Mouse (Mus musculus) hindbrain, embryonic 13.5 days (tissue): ENCODE data around the gene Gm20518. TPM values are rescaled to one million over a fixed set of nuclear protein-coding genes. Genes with fewer than 3 reads are reported as not detected.

Experiments
- ATAC-seq: fragments of 200-750 bp; cut with Nextera tagmentation; 2 replicates; pipeline ENCODE4 v1.8.0; 2017; ENCODE audit warnings: moderate TSS enrichment; ENCODE audit not compliant: low FRiP score
- H3K27ac ChIP-seq: fragments of 300-500 bp; sonication (generic); 2 replicates; pipeline ENCODE4 v1.5.1; 2015; ENCODE audit warnings: inconsistent platforms, mild to moderate bottlenecking, moderate library complexity
- H3K27me3 ChIP-seq: fragments of 300-500 bp; sonication (generic); 2 replicates; pipeline ENCODE4 v1.6.1; 2015; ENCODE audit warnings: mild to moderate bottlenecking, inconsistent platforms
- H3K36me3 ChIP-seq: fragments of 300-500 bp; sonication (generic); 2 replicates; pipeline ENCODE4 v1.6.1; 2015; ENCODE audit warnings: mild to moderate bottlenecking, inconsistent platforms
- H3K4me1 ChIP-seq: fragments of 300-500 bp; sonication (generic); replicated peaks from 2 replicates; pipeline ENCODE4 v1.6.1; 2015; ENCODE audit warnings: inconsistent platforms
- H3K4me2 ChIP-seq: fragments of 300-500 bp; sonication (generic); 2 replicates; pipeline ENCODE4 v1.6.1; 2015; ENCODE audit warnings: inconsistent platforms, mild to moderate bottlenecking, moderate library complexity
- H3K4me3 ChIP-seq: fragments of 300-500 bp; sonication (generic); 2 replicates; pipeline ENCODE4 v1.5.1; 2015; ENCODE audit warnings: mild to moderate bottlenecking, inconsistent platforms
- H3K9ac ChIP-seq: fragments of 300-500 bp; sonication (generic); 2 replicates; pipeline ENCODE4 v1.6.1; 2015; ENCODE audit warnings: mild to moderate bottlenecking, inconsistent platforms
- H3K9me3 ChIP-seq: fragments of 300-500 bp; sonication (generic); 2 replicates; pipeline ENCODE4 v1.6.1; 2016; ENCODE audit warnings: inconsistent platforms
- WGBS: fragments of 180-500 bp; shearing (Covaris S2); methylation state at CpG from one replicate; pipeline ENCODE4 v1.1.7; 2015; 5-methylcytosine and 5-hydroxymethylcytosine counted together
- polyA plus RNA-seq: library from polyadenylated mRNA; unstranded; fragments of >200 nt; fragmentation: Nextera tagmentation; extraction: Ambion mirVana; gene quantifications from 2 replicates; pipeline ENCODE4 v1.2.1, GENCODE M21; 2015

The Gm20518 gene
- polyA plus RNA-seq, 1 experiment from 2014 or later = 0.65 TPM

- under 1% methylated on average over 44 of the region's 44 CpGs for WGBS
- peak; percentile 70 for ATAC-seq
- Histone ChIP-seq H3K4me2 (peak overlapping the region; percentile 93), H3K4me3 (peak overlapping the region; percentile 80), H3K27me3 (no peaks in the 10 kb centered on the region), H3K9ac (peak overlapping the region; percentile 99), H3K36me3 (no peaks in the 10 kb centered on the region; the same call in 1 of the 2 replicates), H3K4me1 (peaks cover 33% of the 10 kb centered on the region), H3K27ac (peak overlapping the region; percentile 99), H3K9me3 (no peaks in the 10 kb centered on the region)
Observed at GRCm38 (mm10) chr16:17890917-17891566, 429 bp downstream of the Gm20518 start.

DNA sequence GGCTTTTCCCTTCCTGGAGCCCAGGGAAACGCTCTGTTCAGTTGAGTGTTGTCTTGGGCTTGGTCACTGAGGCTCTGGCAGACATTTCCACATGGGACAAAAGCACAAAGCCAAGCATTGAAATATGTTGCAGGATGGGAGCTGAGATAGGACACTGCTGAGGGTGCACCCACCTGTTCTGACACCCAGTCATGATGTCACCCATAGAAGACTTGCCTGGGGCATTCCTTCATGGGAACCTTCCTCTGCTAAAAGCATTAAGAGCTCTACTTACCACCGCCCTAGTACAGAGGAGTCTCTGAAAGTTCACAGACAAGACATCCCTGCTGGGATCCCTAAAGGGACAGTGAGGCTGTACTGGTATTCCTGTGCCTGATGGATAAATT lies 1.1 kb downstream of the Gm20518 start:
- Histone ChIP-seq H3K9me3 (no peaks in the 10 kb centered on the region), H3K27me3 (no peaks in the 10 kb centered on the region), H3K4me2 (peak overlapping the region; percentile 93), H3K4me1 (peaks cover 40% of the 10 kb centered on the region), H3K4me3 (peak overlapping the region; percentile 80), H3K9ac (peak overlapping the region; percentile 99), H3K27ac (peak overlapping the region; percentile 99; the same call in 1 of the 2 replicates), H3K36me3 (no peaks in the 10 kb centered on the region; the same call in 1 of the 2 replicates)
- no peak for ATAC-seq
- 43% methylated on average over 2 of the region's 2 CpGs for WGBS

DNA sequence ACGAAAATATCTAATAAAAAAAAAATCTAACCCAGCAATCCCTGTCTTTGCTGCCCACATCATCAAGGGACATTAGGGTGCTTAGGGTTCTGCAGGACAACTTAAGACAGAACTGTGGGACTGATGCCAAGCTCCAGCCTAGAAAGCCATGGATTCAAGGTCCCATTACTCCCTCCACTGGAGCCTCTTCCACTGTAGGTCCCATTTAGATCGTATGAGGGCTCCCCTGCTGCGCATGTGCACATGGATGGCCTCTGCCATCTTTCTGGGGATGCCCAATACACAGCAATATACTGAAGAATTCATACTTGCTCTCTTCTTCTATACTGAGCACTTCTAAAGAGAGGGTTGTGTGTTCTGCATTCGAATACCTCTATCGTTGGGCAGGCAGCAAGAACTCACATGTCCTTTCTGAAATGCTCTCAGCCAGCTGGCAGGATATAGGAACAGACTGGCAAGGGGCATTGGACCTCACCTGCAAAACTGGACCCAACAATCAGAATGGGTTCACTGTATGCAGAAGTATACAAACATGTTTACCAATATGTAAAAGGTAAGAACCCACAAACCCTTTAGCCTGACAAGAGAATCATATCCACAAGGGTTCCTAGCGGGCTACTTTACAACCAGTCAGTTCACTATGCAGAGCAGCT lies 1.7 kb downstream of the Gm20518 start:
- 84% methylated on average over 6 of the region's 6 CpGs for WGBS
- Histone ChIP-seq H3K9ac (peak overlapping the region; percentile 99), H3K4me2 (peak overlapping the region; percentile 93), H3K9me3 (no peaks in the 10 kb centered on the region), H3K27me3 (no peaks in the 10 kb centered on the region), H3K27ac (no peak overlapping the region), H3K36me3 (no peaks in the 10 kb centered on the region; the same call in 1 of the 2 replicates), H3K4me3 (peak overlapping the region; percentile 80), H3K4me1 (peaks cover 45% of the 10 kb centered on the region)
- ATAC-seq = no peak

GRCm38 (mm10) chr16:17884116-17884515 lies 7.4 kb downstream of the Gm20518 start:
- peaks cover 12% of the 10 kb centered on the region for H3K36me3 ChIP-seq
- 90% methylated on average over 6 of the region's 6 CpGs for WGBS
- no peak for ATAC-seq
- H3K4me3 ChIP-seq = no peak overlapping the region
- no peak overlapping the region for H3K9ac ChIP-seq
- H3K4me1 ChIP-seq = peaks cover 36% of the 10 kb centered on the region
- no peak overlapping the region for H3K4me2 ChIP-seq
- H3K27ac ChIP-seq = no peak overlapping the region
- H3K9me3 ChIP-seq = no peaks in the 10 kb centered on the region
- no peaks in the 10 kb centered on the region for H3K27me3 ChIP-seq

GRCm38 (mm10) chr16:17882196-17882595 lies 9.3 kb downstream of the Gm20518 start:
- Histone ChIP-seq H3K27me3 (no peaks in the 10 kb centered on the region), H3K9me3 (no peaks in the 10 kb centered on the region), H3K4me1 (peaks cover 36% of the 10 kb centered on the region), H3K27ac (no peak overlapping the region), H3K9ac (no peak overlapping the region), H3K36me3 (peaks cover 23% of the 10 kb centered on the region), H3K4me3 (no peak overlapping the region), H3K4me2 (no peak overlapping the region)
- ATAC-seq = no peak

- Histone ChIP-seq H3K4me3 (no peak overlapping the region), H3K27me3 (no peaks in the 10 kb centered on the region), H3K9me3 (no peaks in the 10 kb centered on the region), H3K4me1 (peaks cover 17% of the 10 kb centered on the region), H3K4me2 (no peak overlapping the region), H3K36me3 (peaks cover 24% of the 10 kb centered on the region), H3K9ac (no peak overlapping the region), H3K27ac (no peak overlapping the region)
- WGBS = 95% methylated on average over 4 of the region's 4 CpGs
- ATAC-seq = no peak
Observed at GRCm38 (mm10) chr16:17879571-17879970, 11.9 kb downstream of the Gm20518 start.

DNA sequence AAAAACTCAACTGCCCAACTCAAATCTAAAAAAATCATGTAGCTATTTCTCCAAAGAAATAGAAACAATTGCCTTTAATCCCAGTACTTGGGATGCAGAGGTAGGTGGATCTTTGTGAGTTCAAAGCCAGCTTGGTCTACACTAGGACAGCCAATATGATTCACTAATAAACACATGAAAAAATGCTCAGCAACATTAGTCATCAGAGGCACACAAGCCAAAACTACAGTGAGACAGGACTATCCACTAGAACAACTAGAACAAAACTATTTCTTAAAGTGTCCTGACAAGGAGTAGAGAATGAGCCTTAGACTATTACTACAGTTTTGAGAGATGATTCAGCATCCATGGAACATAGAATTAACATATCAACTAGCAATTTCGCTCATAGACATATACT lies 15.4 kb downstream of the Gm20518 start:
- H3K27ac ChIP-seq = no peak overlapping the region
- WGBS = 95% methylated on average over 1 of the region's 1 CpGs
- no peak for ATAC-seq

DNA sequence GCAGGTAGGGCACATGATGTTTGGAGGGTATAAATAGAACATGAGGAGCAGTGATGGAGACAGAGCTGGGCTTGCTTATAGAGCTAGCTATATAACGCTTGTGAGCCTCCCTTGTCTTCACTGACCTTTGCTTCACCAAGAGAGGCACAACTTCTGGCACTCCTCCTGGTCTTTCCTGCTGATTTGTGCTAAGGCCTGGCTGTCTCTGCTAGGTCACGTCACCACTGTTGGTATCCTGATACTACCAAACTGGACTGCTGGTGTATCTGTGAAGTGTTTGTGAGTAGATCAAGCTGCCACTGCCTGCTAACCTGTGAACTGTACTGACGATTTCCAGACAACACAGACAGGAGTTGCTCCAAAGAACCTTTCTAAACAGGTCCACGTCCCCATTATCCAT lies 16.3 kb downstream of the Gm20518 start:
- no peak overlapping the region for H3K9ac ChIP-seq
- H3K4me2 ChIP-seq = no peak overlapping the region
- H3K9me3 ChIP-seq = no peaks in the 10 kb centered on the region
- 91% methylated on average over 4 of the region's 4 CpGs for WGBS
- no peak overlapping the region for H3K27ac ChIP-seq
- H3K36me3 ChIP-seq = peaks cover 38% of the 10 kb centered on the region
- ATAC-seq = no peak
- no peaks in the 10 kb centered on the region for H3K27me3 ChIP-seq
- no peak overlapping the region for H3K4me3 ChIP-seq
- no peaks in the 10 kb centered on the region for H3K4me1 ChIP-seq

More for the DNA sequence above, 15.4 kb downstream of the Gm20518 start:
- 0 out of 2 replicates have a peak, but pooled peaks cover 2% of the 10 kb centered on the region for H3K4me1 ChIP-seq
- H3K4me2 ChIP-seq = no peak overlapping the region
- H3K36me3 ChIP-seq = peaks cover 30% of the 10 kb centered on the region
- H3K9ac ChIP-seq = no peak overlapping the region
- no peaks in the 10 kb centered on the region for H3K27me3 ChIP-seq
- no peaks in the 10 kb centered on the region for H3K9me3 ChIP-seq
- no peak overlapping the region for H3K4me3 ChIP-seq

DNA sequence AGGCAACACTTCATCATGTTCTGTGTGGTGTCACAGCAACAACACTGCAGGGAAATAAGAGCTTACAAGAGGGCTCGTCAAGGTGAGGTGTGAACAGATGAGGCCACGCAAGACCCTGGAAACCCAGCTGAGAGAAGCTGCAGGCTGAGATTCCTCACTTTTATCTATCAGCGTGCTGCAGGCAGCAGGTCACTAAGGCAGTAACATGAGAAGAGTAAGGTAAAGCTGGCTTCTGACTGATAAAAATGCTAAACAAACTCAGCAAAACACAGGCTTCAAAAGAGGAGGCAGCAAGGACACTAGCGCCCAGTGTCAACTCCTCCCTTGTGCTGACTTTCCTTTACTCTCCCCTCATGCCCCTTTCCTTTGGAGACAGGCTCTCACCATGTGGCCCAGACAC lies 18.5 kb downstream of the Gm20518 start:
- no peaks in the 10 kb centered on the region for H3K4me1 ChIP-seq
- H3K27me3 ChIP-seq = no peaks in the 10 kb centered on the region
- H3K36me3 ChIP-seq = peaks cover 45% of the 10 kb centered on the region
- no peak overlapping the region for H3K27ac ChIP-seq
- H3K9ac ChIP-seq = peak overlapping the region; percentile 15; the same call in 1 of the 2 replicates
- WGBS = 75% methylated on average over 4 of the region's 4 CpGs
- no peak for ATAC-seq
- H3K4me3 ChIP-seq = no peak overlapping the region
- no peak overlapping the region for H3K4me2 ChIP-seq
- no peaks in the 10 kb centered on the region for H3K9me3 ChIP-seq

DNA sequence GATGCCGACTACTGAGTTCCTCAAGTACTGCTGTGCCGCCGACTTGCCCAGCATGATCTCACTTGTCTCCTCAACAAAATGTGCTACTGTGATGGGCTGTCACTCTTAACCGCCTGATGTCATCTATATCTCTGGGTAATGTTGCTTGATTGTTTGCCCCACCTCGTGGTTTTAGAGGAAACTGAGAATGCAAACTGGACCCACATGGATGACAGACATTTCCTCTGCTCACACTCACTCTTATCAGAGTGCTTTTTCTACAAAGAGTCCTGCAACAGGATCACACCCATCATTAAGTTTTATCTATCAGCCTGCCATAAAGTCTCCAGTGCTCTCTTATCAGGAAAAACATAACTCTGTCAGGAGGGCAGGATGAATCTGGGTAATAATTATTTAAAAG lies 20.2 kb downstream of the Gm20518 start:
- H3K27ac ChIP-seq = no peak overlapping the region
- H3K4me1 ChIP-seq = no peaks in the 10 kb centered on the region
- H3K4me3 ChIP-seq = no peak overlapping the region
- ATAC-seq = no peak
- H3K27me3 ChIP-seq = no peaks in the 10 kb centered on the region
- H3K36me3 ChIP-seq = peaks cover 42% of the 10 kb centered on the region
- H3K4me2 ChIP-seq = no peak overlapping the region
- H3K9me3 ChIP-seq = no peaks in the 10 kb centered on the region
- 92% methylated on average over 5 of the region's 5 CpGs for WGBS
- no peak overlapping the region for H3K9ac ChIP-seq

- H3K9me3 ChIP-seq = no peaks in the 10 kb centered on the region
- H3K4me3 ChIP-seq = no peak overlapping the region
- WGBS = 73% methylated on average over 6 of the region's 6 CpGs
- no peak for ATAC-seq
- H3K36me3 ChIP-seq = peaks cover 34% of the 10 kb centered on the region
- H3K27ac ChIP-seq = no peak overlapping the region
- H3K27me3 ChIP-seq = no peaks in the 10 kb centered on the region
- H3K4me2 ChIP-seq = no peak overlapping the region
- no peak overlapping the region for H3K9ac ChIP-seq
- H3K4me1 ChIP-seq = no peaks in the 10 kb centered on the region
Observed at GRCm38 (mm10) chr16:17865770-17866169, 25.7 kb downstream of the Gm20518 start.

- no peak for ATAC-seq
- Histone ChIP-seq H3K9me3 (no peaks in the 10 kb centered on the region), H3K27ac (no peak overlapping the region), H3K4me1 (no peaks in the 10 kb centered on the region), H3K9ac (no peak overlapping the region), H3K4me2 (no peak overlapping the region), H3K36me3 (peaks cover 35% of the 10 kb centered on the region), H3K4me3 (no peak overlapping the region), H3K27me3 (no peaks in the 10 kb centered on the region)
- 95% methylated on average over 2 of the region's 2 CpGs for WGBS
Observed at GRCm38 (mm10) chr16:17865293-17865692, 26.2 kb downstream of the Gm20518 start.

- H3K9me3 ChIP-seq = no peaks in the 10 kb centered on the region
- peaks cover 66% of the 10 kb centered on the region for H3K36me3 ChIP-seq
- no peak overlapping the region for H3K27ac ChIP-seq
- no peak overlapping the region for H3K9ac ChIP-seq
- no peak overlapping the region for H3K4me2 ChIP-seq
- H3K27me3 ChIP-seq = no peaks in the 10 kb centered on the region
- no peaks in the 10 kb centered on the region for H3K4me1 ChIP-seq
- no peak for ATAC-seq
- H3K4me3 ChIP-seq = no peak overlapping the region
Observed at GRCm38 (mm10) chr16:17858592-17858991, 32.9 kb downstream of the Gm20518 start.
